Mouse (Mus musculus) retina, embryonic 14.5 days (tissue): Measurements from ENCODE around the gene Timp4.
A peak's percentile ranks its signal among the peaks of the same experiment; 100 is the strongest.
"Not testable (repeated sequence)": the region's sequence is repeated elsewhere in the genome, so short reads cannot be mapped to it uniquely, and the experiment has no call there.

Source experiments
- DNase-seq: peaks from one replicate; pipeline ENCODE4 v3.0.0-alpha.2; 2015; ENCODE audit warnings: low spot score

Gene Timp4

GRCm38 (mm10) chr6:115251531-115251985 is 447 bp downstream of the Timp4 start:
- DNase-seq, result peak; percentile 16

DNA sequence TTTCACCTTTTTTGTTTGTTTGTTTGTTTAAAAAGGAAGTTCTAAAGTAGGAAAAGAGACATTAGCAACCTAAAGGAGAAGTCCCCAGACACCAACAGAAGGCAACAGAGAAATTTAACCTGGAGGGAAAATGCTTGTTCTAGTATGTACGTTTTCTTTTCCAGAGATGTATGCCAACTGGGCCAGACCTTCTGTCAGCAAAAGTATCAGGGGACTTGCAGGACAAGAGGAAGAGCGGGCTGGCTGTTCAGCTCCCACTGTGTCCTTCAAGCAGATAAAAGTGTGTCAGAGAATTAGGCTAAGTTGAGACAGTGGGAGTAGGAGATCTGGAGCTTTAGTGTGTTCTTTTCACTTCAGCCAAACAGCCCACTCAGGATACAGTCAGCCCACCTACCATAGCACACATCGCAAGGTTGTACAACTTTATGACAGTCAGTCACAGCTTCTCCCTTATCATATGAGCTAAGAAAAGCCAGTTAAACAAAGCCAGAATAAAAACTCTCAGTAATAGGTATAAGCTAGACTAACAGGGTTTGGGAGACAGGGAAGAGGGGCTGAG is 6.4 kb downstream of the Timp4 start:
- DNase-seq, result no peak

DNA sequence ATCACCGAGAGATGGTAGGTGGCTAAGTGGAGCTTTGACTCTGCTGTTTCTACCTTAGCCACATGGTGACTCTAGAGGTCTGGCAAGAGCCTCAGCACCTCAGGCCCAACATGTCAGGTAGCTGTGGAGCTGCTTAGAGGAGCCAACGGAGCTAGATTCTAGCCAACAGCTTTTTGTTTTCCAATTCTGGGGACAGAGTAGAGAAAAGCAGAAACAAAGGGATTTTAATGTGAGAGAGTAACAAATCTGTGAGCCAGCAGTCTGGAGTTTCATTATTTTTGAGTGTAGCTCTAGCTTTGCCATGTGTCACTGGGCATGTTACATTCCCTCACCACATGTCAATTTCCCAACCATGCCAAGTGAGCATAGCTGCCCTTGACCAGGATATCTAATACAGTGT is 7.8 kb downstream of the Timp4 start:
- DNase-seq, result no peak

- DNase-seq, result no peak
Observed at GRCm38 (mm10) chr6:115241939-115242338, 10.1 kb downstream of the Timp4 start.

DNA sequence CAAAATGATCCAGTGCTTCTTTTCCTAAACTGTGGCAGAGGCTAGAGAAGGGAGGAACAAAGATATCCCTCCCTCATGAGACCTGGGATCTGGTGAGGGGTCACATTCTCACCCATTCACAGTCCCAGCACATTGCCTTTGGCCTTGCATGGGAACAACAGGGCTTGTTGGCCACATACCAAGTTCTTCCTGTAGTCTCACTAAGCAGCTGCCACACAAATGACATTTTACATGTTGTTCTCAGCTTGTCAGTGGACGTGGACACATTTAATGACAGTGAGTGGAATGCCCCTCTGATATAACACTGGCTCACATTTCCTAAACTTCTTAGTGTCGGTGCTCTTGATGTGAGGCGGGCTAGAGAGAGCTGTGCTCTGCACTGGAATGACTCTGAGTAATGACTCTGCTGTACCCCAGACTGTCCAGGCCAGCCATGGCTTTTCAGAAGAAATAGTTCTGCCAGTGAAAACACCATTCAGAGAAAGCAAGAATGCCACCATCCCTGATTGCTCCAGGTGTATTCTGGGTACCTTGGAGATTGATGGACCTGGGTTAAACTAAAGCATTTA is 10.8 kb downstream of the Timp4 start:
- no peak for DNase-seq

DNA sequence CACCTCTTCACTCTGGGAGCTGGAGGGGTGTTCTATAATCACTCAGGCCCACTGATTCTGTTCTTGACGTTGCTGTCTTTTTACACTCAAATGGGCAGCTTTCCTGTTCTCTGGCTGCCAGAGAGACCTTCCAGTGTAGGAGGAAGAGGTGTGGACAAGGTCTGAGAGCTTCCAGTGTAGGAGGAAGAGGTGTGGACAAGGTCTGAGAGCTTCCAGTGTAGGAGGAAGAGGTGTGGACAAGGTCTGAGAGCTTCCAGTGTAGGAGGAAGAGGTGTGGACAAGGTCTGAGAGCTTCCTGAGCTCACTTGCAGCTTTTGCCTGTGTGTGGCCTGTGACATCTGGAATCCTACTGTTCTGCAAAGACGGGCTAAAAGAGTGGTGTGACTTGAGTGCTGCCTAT is 11.6 kb downstream of the Timp4 start:
- DNase-seq, result not testable (repeated sequence)

DNA sequence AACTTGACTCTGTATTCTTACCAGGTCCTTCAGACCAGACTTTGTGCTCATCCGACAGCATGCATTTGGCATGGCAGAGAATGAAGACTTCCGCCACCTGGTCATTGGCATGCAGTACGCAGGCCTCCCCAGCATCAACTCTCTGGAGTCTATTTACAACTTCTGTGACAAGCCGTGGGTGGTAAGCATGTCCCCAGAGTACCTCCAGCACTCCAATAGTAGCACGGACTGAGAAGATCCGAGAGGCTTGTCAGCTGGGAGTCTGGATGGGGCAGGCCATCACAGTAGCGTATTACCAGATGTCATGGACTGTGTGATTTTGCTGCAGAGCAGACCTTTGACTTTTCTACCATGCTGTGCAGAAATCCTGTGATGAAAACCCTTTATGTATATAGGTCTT is 12.7 kb downstream of the Timp4 start:
- DNase-seq, result no peak

- no peak for DNase-seq
Observed at GRCm38 (mm10) chr6:115238031-115239027, 13.7 kb downstream of the Timp4 start.

DNA sequence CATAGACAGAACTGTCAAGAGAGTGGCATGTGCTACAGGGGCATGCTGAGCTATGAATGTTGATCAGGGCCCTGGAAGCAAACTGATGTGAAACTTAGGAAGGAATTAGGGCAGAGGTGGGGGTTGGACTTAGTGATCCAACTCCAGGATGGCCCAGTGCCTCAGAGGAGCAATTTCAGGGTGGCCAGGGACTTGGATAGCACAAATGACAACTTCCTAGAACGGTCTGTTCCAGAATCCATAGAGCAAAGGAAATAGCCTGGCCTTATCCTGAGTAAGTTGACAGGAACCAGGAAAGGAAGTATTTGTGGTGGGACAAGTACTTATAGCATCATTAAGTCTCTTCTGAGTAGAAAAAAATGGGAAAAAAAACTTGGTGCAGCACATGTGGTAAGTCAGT is 19.4 kb downstream of the Timp4 start:
- DNase-seq, result no peak

GRCm38 (mm10) chr6:115231836-115232235 is 20.2 kb downstream of the Timp4 start:
- no peak for DNase-seq

DNA sequence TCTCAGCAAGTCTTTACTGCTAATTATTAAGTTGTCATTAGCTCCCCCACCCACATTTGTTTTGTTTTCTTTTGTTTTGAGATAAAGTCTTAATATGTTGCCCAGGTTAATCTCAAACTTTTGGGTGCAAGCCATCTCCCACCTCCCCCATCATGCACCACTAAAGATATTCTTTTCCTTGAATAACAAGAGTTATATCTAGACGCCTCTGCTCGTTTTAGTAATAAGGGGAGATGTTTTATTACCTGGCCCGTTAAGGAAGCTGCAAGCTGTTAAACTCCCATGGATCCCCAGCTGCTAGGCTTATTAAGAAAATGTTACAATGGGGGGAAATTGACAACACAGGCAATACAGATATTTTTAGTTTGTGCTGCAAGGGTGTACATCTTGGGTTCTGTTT is 21.4 kb downstream of the Timp4 start:
- DNase-seq, result no peak

GRCm38 (mm10) chr6:115227529-115227928 is 24.5 kb downstream of the Timp4 start:
- DNase-seq, result peak; percentile 90

DNA sequence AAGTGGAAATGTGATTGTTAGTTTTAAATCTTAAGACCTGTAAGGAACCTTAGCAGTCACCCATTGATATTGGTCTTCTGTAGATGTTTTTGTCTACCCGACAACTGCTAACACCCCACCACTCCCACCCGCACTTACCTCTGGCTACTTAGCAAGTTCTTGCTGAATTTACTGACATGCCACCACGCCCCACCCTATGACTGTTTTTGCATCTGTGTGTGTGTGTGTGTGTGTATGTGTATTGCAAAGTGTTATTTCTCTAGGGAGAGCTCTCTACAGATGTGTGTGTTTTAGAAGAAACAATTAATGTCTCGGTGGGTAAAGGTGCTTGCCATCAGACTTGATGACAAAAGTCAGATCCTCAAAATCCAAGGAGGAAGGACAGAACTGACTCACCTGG is 25.0 kb downstream of the Timp4 start, which contains the start of gene Gm17482:
TSS of gene Gm17482 (plus strand) at position 301 of the 400 bp plus-strand sequence.
- no peak for DNase-seq

DNA sequence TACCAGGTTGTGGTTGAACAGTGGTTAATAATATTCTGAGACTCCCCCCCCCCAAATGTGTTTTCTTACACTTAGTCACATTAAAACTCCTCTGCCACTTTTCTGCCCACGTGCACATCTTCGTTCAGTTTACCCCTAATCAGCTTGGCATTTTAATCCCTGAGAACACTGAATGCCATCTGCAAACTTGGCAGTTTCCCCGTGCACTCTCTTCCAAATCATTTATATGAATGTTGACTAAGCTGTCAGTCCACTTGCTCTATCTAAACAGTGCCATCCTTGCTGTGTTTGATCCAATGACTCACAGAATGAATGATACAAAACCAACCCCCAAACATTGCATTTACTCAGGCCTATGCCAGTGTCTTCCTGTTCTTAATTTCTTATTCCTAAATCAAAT is 26.5 kb downstream of the Timp4 start:
- no peak for DNase-seq

DNA sequence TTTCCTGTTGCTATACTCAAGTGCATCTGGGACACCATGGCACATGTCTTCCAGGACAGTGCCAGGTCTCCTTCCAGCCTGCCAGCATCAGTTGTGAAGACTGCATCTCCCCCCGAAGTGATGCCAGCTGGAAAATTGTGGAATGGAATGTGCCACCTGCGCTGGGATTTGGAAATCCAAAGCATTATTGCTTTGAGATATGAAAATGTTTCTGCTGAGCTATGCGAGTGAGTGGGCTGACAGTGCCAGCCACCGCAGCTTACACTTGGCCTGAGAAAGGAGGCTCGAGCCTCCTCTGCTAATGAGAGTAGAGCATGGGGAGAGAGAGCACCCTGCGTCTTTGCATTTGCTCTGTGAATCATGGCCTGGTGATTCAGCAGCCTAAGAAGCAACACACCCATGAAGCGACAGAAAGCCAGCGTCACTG is 30.8 kb downstream of the Timp4 start:
- no peak for DNase-seq

DNA sequence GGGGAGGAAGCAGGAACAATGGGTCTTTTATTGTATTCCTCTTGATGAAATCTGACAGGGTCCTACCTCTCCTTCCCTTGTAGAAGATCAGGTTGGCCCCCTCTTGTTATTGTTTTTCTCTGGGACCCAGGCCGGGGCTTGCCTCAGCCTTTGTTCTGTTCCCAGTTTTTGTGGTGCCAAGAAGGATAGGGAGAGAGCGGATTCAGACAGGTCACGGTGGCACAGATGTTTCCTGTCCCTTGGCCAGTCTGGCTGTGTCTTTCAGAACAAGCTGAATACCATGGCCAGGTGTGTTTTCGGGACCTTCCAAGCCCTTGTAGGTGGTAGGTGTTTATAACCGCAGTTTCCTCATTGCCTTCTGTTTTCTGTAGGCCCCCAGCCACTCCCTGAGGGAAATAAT is 38.9 kb downstream of the Timp4 start:
- no peak for DNase-seq

DNA sequence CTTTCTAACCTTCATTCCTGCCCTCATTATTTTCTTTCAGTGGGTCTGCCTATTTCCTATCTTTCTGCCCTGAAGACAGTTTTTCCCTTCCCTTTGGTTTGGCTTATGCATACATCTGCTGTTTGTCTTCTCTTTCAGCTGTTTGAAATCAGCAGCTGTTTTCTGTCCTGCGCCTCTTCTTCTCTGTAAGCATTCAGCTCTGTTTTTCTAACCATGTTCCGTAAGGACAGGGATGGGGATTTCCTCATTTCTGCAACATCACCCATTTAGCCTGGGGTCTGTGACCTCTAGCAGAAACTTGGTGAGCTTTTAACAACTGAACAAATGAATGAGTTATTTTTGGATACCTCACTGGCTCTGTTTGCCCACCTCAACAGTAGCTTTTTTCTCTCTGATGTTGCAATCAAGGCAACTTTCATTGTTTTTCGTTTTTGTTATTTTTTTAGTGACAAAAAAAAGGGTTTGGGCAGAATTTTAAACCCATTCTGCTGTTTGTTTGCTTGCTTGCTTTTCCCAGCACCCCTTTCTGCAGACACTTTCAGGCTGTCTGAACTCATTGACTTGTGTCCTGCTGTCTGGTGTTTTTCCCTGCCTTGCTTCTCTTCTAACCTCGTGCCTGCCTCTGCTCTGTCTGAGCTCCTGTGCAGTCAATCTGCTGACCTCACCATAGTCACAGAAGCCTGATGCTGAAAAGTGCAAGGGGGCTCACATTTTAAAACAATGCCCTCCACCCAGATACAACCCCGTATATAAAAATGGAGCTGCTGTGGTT is 39.7 kb downstream of the Timp4 start:
- no peak for DNase-seq

DNA sequence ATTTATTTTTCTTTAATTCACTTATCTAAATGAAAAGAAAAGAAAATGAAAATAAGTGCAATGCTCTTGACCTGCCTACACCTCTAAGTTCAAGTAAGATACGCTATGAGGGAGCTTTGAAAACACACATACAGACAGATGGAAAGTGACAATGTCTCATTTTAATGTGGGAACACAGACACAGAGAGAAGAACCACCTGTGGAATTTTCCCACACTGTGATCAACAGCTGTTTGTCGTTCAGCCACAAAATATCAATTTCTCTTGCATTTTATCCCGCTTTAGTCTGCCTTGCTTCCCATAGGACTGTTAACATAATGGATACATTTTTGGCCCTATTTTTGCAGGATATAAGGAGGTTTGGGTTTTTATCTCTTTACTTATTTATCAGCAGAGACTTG is 41.2 kb downstream of the Timp4 start:
- DNase-seq, result no peak

DNA sequence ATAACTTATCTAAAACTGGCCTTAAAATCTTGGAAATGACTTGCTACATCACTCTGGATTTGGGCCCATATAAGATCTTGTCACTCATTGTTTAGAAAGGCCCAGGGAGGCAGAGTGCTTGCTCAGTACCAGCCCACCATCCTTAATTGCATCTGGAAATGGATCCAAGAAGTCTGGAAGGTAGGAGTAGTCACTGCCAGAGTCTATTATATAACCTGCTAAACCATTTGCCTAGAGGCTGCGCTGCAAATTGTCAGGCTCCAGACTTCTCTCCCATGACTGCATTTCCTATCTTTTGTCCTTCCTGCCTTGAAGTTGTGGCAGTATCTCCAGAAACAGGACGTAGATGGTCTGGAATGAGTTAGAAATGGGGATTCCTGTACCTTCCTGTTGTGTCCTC is 41.8 kb downstream of the Timp4 start:
- no peak for DNase-seq

- no peak for DNase-seq
Observed at GRCm38 (mm10) chr6:115203029-115203428, 49.0 kb downstream of the Timp4 start.

DNA sequence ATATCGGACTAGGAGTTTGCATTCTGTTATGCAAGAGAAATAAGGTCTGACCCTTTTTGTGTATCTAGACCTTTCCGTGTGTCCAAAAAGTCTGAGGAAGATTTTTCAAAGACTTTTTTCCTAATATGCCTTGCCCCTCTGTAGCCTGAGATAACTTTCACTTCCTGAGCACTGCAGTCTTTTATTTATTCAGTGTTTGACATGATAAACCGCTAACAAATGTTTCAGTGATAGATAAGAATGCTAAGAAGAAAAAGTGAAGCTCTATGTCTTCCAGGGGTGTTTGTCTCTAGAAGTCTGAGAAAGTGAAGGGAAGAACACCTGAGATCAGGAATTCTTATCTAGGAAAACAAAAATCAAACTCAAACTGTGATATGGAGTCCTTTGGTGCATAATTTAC is 51.3 kb downstream of the Timp4 start:
- no peak for DNase-seq
